In genomic region chr14:114869233-114869632, GRCm38 (mm10) we compare ENCODE assay signal across 22 mouse cellular contexts.
DNase-seq lines count a peak whose midpoint lies in the region; ATAC-seq and TF ChIP-seq lines count a peak whose summit lies in the region.
"Had no signal": no experiment of that assay in that cellular context is flagged by ENCODE, and none has a peak within 500 bp of the region (broad histone marks: within the 10 kb centered on the region; RNA-seq: fewer than 3 reads in every experiment).

No protein-coding gene starts in this region.

- H3K4me1 ChIP-seq in midbrain, embryonic 16.5 days (ENCODE audit: control insufficient read depth, insufficient read depth, low read length): no peaks in the 10 kb centered on the region
- no peaks in the 10 kb centered on the region for H3K4me1 ChIP-seq in midbrain, embryonic 11.5 days (ENCODE audit: control insufficient read depth, insufficient read depth, low read length)
- peaks cover 28% of the 10 kb centered on the region for H3K4me1 ChIP-seq in megakaryocyte, embryonic 14.5 days
- H3K4me1 ChIP-seq: heart, embryonic 10.5 days; liver, embryonic 15.5 days; midbrain, embryonic 13.5 days; neural tube, embryonic 15.5 days had no signal

- 0 out of 2 replicates have a peak, but pooled peaks have one; percentile 8 for ATAC-seq in midbrain, embryonic 16.5 days
- ATAC-seq in midbrain, embryonic 11.5 days (ENCODE audit: low FRiP score): no peak
- ATAC-seq in granulocyte monocyte progenitor cell, adult 5-6 weeks (replicated peaks; ENCODE audit: poor library complexity, severe bottlenecking): peak; percentile 93
- ATAC-seq: midbrain, embryonic 13.5 days had no signal

- H3K4me3 ChIP-seq in left cerebral cortex, adult 2 months: no peak overlapping the region
- H3K4me3 ChIP-seq in midbrain, embryonic 16.5 days (ENCODE audit: low read depth, low read length): no peak overlapping the region
- no peak overlapping the region for H3K4me3 ChIP-seq in midbrain, embryonic 11.5 days (ENCODE audit: low read depth, low read length)
- H3K4me3 ChIP-seq in megakaryocyte, embryonic 14.5 days (replicated peaks): peak overlapping the region; percentile 59
- H3K4me3 ChIP-seq: erythroblast, embryonic 14.5 days; heart, embryonic 10.5 days; hindbrain, embryonic 15.5 days; liver, embryonic 15.5 days; midbrain, embryonic 13.5 days; myocyte; neural tube, embryonic 15.5 days had no signal

- DNase-seq in left cerebral cortex, adult 2 months (ENCODE audit: extremely low spot score in 1 of 2, low spot score in 2 of 2): no peak
- no peak for DNase-seq in left cerebral cortex, postnatal 36 days (ENCODE audit: low spot score in 2 of 2)
- DNase-seq in midbrain, embryonic 11.5 days (ENCODE audit: low spot score, missing footprints): no peak
- no peak for DNase-seq in cerebellum, postnatal 10 days
- no peak for DNase-seq in gastrocnemius, postnatal 4 days (ENCODE audit: low spot score in 2 of 2)
- DNase-seq: cerebellum, adult 11 months; cerebellum, postnatal 25 days; gastrocnemius, postnatal 14 days; heart, postnatal 14 days; kidney, adult 11 months; kidney, postnatal 25 days; retina, postnatal 1 day had no signal

- no peak overlapping the region for H3K4me2 ChIP-seq in midbrain, embryonic 16.5 days (ENCODE audit: low read length)
- no peak overlapping the region for H3K4me2 ChIP-seq in midbrain, embryonic 11.5 days
- H3K4me2 ChIP-seq: hindbrain, embryonic 15.5 days; liver, embryonic 15.5 days; midbrain, embryonic 13.5 days; neural tube, embryonic 15.5 days had no signal

- no peaks in the 10 kb centered on the region for H3K27me3 ChIP-seq in midbrain, embryonic 16.5 days (ENCODE audit: control insufficient read depth, insufficient read depth, low read depth, low read length)
- no peaks in the 10 kb centered on the region for H3K27me3 ChIP-seq in midbrain, embryonic 11.5 days (ENCODE audit: control insufficient read depth, insufficient read depth, low read length)
- H3K27me3 ChIP-seq in megakaryocyte, embryonic 14.5 days (replicated peaks): no peaks in the 10 kb centered on the region
- H3K27me3 ChIP-seq: hindbrain, embryonic 15.5 days; liver, embryonic 15.5 days; midbrain, embryonic 13.5 days; neural tube, embryonic 15.5 days had no signal

- no peak overlapping the region for H3K9ac ChIP-seq in midbrain, embryonic 16.5 days (ENCODE audit: low read depth, low read length)
- H3K9ac ChIP-seq in midbrain, embryonic 11.5 days (ENCODE audit: low read length): no peak overlapping the region
- H3K9ac ChIP-seq: hindbrain, embryonic 15.5 days; liver, embryonic 15.5 days; midbrain, embryonic 13.5 days; neural tube, embryonic 15.5 days had no signal

- no peaks in the 10 kb centered on the region for H3K9me3 ChIP-seq in midbrain, embryonic 16.5 days (replicated peaks; ENCODE audit: control insufficient read depth, low read length, poor library complexity, severe bottlenecking)
- no peaks in the 10 kb centered on the region for H3K9me3 ChIP-seq in midbrain, embryonic 11.5 days (ENCODE audit: control insufficient read depth, low read length)
- no peaks in the 10 kb centered on the region for H3K9me3 ChIP-seq in megakaryocyte, embryonic 14.5 days
- H3K9me3 ChIP-seq: heart, embryonic 10.5 days; hindbrain, embryonic 15.5 days; liver, embryonic 15.5 days; midbrain, embryonic 13.5 days; neural tube, embryonic 15.5 days had no signal

- WGBS in midbrain, embryonic 16.5 days: 33% methylated on average over 5 of the region's 5 CpGs
- WGBS in midbrain, embryonic 11.5 days: 56% methylated on average over 5 of the region's 5 CpGs

- H3K27ac ChIP-seq in left cerebral cortex, adult 2 months: peak overlapping the region; percentile 3; the same call in 1 of the 2 replicates
- 0 out of 2 replicates have a peak overlapping the region, but pooled peaks have one; percentile 0 for H3K27ac ChIP-seq in midbrain, embryonic 16.5 days (ENCODE audit: low read length)
- no peak overlapping the region for H3K27ac ChIP-seq in midbrain, embryonic 11.5 days (ENCODE audit: low read depth, low read length)
- H3K27ac ChIP-seq: heart, embryonic 10.5 days; hindbrain, embryonic 15.5 days; liver, embryonic 15.5 days; midbrain, embryonic 13.5 days; neural tube, embryonic 15.5 days had no signal

- intact Hi-C loops in left cerebral cortex, adult 2 months (cut with DNase I): no loop called here
- intact Hi-C loops in left cerebral cortex, postnatal 36 days (cut with DNase I): no loop called here

- TF ChIP-seq CTCF in left cerebral cortex, adult 2 months (IDR thresholded peaks at IDR 0.05): no peak

- no peaks in the 10 kb centered on the region for H3K36me3 ChIP-seq in midbrain, embryonic 16.5 days (ENCODE audit: control insufficient read depth, insufficient read depth, low read length)
- H3K36me3 ChIP-seq in midbrain, embryonic 11.5 days (ENCODE audit: control insufficient read depth, insufficient read depth, low read length): no peaks in the 10 kb centered on the region
- no peaks in the 10 kb centered on the region for H3K36me3 ChIP-seq in megakaryocyte, embryonic 14.5 days (replicated peaks; ENCODE audit: low read length)
- H3K36me3 ChIP-seq: heart, embryonic 10.5 days; hindbrain, embryonic 15.5 days; liver, embryonic 15.5 days; midbrain, embryonic 13.5 days; neural tube, embryonic 15.5 days had no signal
